Mouse (Mus musculus) lung, postnatal 36 days (tissue): Measurements from ENCODE around the gene Itga8.

Experiments used
- DNase-seq: peaks from one replicate; pipeline ENCODE4 v3.0.0; 2022; ENCODE audit warnings: mixed read lengths

Gene Itga8

DNA sequence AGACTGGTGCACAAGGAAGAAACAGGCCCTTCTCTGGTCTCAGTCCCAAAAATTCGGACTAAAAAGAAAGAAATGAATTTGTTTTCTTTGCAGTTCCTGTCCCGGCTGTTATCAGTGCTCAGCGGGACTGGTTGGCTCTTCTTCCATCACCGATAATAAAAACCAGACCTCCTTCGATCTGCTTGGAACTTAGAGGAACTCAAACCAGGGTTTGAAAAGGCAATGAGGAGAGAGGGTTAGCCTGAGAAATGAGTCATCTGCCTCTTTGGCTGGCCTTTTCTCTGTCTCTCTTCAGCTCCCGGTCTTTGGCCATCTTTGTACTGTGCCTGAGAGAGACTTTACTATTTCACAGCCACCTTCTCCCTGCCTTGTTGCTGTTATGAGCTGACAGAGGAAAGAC, 112.7 kb downstream of the Itga8 start:
- DNase-seq, result no peak

DNA sequence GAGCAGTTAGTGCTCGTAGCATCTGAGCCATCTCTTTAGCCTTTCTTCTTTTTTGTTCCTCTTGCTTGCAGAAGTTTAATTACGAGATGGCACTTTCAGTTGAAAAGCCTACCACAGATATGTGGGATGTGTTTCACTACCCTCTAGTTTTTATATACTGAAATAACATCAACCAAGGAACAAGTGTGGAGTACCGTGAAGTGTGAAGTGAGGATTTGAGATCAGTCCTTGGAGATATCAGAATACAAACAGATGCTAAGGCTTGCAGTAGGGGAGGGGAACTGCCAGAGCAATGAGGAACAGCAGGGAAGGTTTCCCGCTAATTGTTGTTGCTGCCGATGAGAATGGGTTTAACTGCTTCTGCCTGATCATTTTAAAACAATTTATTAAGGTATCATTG, 114.1 kb downstream of the Itga8 start:
- DNase-seq, result no peak

DNA sequence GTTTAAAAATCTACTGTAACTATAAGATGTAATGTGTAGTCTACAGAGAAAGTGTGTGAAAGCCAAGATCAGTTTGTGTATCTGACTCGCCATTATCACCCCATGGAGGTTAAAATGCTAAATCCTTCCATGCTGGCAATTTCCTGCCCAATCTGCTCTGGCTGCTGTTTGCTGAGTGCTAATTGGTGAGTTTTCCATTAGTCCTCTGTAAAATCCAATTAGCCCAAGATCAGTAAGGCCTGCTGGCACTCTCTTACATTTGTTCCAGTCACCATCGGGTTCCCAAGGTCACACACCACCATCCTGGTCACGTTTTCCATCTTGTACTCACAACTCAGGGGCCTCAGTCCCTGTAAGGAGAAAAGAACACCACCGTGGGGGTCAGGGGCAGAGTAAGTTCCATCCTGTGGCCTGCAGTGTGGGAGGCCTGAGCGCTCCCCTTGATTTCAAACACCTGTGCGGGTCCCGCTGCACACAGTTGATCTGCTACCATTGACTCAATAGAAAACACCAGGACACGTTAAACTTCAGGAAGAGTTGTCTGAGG, 119.2 kb downstream of the Itga8 start:
- DNase-seq, result no peak

DNA sequence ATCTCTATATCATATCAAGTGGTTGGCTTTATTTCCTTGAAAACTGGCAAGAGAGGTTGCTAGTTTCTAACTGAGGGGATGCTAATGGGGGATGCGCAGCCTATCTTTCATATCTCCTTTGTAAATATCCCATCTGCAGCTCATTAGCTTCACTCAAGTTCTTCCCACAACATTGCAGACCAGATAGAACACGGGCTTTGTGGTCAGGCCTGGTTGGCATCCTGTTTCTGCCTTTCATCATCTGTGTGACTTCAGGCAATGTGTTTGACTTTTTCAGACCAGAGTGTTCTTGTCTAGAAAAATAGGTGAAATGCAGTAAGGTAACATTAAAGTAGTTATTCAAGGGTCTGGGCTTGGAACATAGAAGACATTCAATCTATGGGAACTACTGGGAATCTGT, 121.1 kb downstream of the Itga8 start:
- no peak for DNase-seq

DNA sequence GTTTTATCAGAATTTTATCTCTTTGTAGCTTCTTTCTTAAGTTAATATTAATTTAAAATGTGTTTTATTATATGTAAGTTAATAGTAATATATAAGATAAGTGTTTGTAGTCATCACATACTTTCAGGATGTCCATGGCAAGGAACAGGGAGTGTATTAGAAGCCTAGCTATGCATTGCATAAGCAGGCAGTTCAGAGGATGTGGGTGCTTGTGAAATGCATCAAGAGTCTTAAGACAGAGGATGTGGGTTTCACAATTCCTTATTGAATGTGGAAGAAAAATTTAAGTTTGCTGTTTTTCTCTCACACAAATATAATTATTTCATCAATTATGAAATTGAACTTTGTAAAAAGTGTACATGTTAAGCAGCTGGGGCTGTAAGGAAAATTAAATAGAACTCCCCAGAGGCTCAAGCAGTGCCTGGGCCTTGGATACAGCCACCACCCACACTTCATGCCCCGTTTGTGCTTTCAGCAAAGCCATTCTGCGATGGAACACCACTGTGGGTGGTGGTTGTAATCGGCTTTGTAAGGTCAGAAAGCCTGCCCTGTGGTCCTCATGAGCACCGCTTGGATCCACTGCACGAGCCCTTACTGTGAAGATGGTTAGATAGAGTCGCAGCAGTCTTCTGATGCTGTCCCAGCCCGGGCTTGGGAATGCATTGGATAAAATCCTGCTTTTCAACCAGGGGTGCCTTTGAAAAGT, 126.8 kb downstream of the Itga8 start:
- DNase-seq, result peak; percentile 25

DNA sequence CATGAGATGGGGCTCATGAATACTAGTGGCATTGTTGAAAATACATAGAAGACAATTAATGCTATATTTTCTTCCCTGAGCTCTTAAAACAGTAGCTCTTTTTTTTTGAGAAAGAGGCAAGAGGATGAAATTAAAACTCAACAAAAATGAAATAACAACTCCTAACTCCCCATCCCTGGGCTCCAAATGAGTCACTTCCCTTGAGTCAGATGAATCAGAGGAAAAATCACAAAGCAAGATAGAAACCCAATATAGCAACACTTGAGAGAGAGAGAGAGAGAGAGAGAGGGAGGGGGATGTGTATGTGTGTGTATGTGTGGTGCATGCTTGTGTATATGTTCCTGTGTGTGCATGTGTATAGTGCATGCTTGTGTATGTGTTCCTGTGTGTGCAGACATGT, 131.5 kb downstream of the Itga8 start:
- DNase-seq, result no peak

DNA sequence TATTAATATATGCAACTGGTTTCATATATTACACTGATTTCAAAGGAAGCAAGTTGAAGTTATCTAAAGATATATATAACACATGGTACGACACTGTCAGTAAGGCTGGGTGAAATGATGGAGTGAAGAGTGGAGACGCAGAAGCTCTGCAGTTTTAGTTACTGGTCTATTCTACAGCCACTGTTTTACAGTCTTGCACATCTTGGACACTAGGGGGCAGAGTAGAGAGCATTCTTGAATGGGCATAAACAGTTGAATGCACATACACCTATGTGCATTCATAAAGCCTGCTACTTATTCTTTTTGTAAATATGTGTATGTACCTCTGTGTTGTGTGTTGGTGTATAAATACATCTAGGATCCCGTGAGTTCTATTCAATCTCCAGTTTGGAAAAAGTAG, 141.2 kb downstream of the Itga8 start:
- DNase-seq, result peak; percentile 67

DNA sequence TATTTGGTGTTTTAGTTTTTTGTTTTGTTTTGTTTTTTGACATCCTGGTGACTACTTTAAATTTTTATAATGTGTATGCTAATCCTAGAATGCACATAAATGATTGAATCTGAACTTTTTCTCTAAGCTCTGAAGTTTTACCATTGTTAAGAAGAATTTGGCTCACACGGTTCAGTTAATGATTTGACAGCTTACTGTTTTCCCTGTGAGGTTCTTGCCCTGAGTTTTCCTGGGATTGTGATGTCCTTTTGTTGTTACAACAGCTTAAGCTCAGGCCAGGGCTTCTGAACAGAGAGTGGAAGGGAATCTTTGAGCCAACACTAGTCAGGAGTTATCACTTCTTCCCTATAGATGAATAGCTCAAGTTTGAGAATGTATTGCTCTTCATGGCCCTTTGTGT, 144.7 kb downstream of the Itga8 start:
- no peak for DNase-seq

DNA sequence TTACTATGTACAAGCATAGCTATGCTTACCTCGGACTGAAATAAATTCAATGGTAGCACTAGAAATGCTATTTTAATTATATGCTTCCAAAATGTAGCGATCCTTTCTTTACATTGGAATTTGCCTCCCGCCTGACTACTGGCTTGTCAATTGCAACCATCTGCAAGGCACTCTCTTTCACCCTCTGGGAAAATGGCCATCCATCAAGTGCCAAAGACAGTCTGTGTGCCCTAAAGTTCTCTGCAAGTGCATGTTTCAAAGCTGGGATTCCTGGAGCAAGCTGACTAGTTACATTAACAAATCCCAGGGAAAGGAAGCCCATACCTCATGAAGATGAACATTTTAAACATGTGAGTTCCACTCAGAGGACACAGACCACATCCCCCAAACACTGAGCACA, 145.3 kb downstream of the Itga8 start:
- DNase-seq, result no peak

DNA sequence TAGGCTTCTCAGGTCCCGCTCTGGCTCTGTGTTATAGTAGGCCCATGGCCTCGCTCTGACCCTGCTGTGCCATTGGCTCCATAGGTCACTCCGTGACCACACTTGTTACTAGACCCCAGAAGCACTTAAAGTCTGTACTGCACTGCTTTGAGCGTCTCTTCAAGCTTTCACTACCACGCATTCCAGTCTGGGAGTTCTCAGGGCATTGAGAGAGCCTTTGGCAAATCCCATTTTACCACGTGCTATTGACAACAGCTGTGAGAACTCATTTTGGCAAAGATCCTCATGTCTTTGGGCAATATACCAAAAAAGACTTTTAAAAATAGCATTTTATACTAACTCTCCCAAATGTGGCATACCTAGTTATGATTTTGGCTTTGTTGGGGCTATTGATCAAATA, 147.0 kb downstream of the Itga8 start:
- DNase-seq, result peak; percentile 24

DNA sequence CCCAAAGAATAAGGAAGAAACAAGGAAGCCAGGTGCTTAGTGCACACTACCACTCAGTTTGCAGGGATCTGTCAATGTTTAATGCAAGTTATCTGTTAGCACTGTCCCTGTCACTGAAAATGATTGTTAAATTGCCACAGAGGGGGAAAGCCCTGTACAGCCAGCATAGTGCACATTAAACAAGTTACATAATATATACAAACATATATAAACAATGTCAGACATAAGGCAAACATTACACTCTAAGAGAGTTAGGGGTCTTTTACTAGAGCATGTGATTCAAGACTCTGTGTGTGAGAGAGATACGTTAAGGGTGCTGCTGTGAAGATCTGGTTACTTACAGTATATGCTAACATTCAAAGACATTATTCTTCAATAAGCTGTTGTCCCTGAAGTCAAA, 148.2 kb downstream of the Itga8 start:
- DNase-seq, result no peak

DNA sequence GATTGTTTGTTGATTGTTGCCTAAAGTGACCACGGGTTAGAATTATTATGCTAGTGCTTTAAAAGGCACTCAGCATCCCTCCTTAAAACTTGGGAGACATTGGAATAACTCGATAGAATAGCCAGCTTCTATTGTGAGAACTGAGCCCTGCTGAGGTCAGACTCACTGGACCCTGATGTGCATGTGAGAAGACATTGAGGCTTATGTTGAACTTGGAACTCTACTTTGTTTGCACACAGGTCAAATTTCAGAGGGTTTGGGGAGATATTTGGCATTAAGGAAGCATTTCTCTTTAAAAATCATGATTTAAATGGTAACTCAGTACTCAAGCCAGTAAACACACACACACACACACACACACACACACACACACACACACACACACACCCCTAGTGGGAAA, 153.8 kb downstream of the Itga8 start:
- no peak for DNase-seq

DNA sequence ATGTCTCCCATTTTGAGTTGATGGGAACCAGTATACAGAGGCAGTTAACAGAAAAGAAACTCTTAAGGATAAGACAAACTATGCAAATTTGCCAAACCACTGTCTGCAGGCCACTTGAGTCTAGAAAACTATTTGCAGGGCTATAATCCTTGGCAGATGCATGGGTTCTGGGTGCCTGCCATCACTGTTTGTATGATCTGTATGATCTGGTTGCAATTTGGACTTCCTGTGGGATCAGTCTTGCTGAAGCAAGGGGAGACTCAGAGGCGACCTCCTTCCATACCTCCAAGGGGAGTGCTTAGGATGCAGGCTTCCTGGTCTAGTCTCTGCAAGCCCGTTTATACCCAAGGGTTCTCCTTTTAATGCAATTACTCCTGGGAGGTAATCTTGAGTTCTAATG, 155.1 kb downstream of the Itga8 start:
- DNase-seq, result no peak

DNA sequence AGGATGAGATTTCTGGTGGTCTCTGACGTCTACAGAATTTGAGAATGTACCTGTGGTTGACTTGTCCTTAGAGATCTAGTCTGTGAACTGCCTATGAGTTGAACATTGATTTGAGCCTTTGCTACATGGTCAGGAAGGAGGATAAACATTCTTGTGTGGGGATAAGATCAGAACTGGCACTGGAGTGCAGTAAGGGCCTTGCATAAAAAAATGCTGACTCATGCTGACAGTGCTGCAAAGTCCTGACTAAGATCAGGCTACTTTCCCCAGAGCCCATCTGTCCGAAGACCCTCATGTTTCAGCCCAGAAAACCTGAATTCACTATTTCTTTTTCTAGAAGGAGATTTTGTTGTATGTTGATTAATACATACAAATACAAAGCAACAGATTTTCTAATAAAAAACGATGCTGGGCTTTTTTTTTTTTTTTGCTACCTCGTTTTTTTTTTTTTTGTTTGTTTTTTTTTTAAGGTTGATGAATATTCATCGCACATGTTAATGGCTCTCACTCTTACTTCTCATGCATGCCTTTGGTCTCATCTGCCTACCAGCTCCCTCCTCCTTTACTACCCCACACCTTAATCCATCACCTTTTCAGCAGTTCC, 162.9 kb downstream of the Itga8 start:
- no peak for DNase-seq

DNA sequence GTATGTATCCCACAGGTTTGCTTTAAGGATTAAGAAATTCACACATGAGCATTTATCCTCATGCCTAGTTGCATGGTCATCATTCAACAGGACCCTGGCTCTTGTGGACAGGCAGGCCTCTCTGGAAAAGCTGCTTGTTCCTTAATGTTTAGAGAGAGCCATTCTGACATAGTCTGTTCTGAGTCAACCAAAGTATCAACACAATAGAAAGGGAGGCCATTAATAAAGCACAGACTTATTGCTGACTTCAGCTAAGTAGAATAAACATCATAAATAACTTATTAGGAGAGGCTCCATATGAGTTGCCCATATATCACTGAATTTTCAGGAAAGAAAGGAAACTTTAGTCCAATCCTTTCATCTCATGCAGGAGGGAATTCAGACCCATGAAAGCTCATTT, 175.1 kb downstream of the Itga8 start:
- no peak for DNase-seq

DNA sequence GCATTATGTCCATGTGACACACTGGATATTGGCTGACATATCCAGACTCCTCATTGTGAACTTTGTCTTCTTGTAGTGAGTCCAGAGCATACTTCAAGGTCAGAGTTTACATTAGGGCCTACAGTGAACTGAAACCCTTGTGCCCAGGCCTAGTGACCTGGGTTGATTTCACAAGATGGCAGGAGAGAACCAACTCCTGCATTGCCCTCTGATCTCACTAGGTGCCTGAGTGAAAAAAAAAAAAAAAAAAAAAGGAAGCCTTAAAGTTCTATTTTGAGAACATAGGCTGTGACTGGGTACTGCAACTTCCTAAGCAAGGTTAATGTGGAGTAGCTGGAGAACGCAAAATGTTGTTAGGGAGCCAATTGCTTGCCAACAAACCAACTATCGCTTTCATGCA, 186.2 kb downstream of the Itga8 start:
- no peak for DNase-seq

DNA sequence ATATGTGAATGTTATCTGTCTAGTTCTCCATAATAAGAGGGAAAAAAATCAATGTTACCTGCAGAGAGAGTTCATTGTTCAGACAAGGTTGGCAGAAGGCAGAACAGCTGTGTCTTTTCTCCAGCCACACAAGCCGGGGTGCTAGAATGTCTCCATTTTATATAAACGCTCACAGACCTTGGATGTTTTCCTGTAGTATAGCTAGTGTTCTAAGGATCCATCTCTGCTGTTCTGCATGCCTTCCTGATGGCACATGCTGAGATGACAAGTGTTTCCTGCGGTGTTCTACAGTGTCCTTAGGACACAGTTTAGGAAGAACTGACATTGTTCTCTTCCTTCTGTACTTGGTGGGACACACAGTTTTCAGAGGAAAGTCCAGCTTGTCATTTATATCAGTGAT, 192.4 kb downstream of the Itga8 start:
- DNase-seq, result peak; percentile 24

DNA sequence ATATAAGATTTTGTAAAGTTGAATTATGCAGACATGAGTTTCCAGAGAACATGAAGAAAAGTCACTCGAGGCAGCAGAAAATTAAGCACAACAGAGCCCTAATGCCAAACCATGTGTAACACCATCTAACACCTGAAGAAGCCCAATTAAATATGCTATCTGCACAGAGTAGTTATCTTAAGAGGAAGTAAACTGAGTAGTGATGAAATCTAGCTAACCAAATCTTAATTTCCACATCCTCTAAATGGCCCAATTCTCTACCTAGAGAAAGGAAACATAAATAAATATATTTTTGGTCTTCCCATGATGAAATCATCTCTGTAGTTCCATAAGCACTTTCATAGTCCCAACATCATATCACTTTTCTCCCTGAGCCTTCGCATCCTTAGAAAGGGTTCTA, 193.4 kb downstream of the Itga8 start:
- DNase-seq, result no peak

DNA sequence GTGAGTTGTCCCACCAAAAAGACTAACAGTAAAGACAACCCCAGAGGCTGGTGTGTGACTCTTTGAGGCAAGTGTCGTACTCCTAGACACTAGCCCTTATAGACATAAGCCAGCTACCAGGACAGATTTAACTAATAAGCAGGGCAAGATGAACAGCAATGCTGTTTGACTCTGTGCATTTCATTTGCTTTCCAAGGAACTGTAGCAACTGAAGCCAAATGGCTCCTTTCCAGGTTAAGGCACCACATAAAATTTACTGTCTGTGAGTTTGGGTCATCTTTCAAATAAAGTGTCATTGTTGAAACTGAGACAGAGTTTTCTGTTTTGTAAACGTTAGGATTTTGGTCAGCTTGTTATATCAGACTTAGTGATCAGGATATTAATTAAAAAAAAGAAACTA, 194.5 kb downstream of the Itga8 start:
- no peak for DNase-seq

DNA sequence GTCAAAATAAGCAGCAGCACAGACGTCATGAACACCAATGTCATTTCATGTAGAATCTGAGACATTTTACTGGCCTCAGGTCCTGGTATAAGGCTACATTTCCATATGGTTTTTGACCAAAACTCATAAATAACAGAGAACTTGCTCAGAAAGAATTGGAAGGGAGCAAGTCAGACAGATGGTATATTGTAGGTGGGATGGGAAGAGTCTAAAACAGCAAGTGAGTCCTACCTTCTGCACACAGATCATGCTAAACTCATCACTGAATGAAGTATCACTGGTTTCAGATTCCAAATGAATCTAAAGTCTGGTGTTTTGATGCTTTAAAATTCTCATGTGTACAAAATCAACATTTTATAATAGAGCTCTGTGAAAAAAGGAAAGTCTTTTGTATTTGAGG, 198.5 kb downstream of the Itga8 start:
- no peak for DNase-seq

DNA sequence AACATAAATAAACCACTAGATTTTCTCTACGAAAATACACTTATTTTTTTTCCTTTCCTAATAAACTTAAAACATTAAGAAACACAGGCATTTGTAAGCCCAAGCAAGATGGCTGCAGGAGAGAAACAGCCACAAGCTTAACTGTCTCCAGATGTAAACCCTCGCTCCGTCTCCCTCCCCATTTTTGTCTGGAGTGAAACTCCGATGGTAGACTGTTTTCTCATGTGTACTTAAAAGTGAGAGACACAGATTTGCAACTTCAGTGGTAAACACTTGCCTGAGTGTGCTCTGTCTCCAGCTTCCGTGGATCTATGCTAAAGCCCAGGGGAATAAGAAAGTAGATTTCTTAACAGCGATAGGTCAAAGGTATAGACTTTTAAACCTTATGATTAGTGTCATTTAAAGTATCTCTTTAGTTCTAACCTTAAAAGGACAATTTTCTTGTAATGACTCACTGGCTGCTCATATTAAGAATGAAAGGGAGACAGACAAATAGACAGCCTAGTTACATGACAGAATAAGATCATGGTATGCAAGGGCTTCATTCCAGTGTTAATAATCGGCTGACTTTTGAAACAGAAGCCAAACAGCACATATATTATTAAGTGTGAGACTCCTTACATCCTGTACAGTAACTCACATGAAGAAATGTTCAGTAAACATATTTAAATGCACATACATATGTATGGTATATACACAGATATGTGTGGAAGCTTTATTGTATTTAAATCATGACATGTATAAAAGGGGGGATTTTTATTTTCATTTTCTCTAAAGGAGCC, 209.3 kb downstream of the Itga8 start:
- DNase-seq, result no peak

DNA sequence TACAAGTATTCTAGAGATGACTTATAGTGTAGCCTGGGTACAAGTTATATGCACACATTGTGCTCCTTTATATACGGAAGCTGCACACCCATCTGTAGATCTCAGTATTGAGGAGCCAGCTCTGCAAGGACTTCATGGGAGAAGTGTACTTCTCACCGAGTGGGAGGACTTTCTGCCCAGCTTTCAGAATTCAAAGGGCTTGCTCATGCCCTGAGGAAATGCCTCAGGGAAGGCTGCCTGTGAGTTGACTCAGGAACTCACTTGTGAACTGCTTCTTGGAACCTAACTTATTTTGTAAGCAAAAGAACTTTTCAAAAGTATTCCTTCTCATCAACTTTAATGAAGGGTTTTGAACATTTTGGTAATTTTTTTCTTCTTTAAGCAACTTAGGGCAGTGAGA, 210.7 kb downstream of the Itga8 start:
- DNase-seq, result no peak

DNA sequence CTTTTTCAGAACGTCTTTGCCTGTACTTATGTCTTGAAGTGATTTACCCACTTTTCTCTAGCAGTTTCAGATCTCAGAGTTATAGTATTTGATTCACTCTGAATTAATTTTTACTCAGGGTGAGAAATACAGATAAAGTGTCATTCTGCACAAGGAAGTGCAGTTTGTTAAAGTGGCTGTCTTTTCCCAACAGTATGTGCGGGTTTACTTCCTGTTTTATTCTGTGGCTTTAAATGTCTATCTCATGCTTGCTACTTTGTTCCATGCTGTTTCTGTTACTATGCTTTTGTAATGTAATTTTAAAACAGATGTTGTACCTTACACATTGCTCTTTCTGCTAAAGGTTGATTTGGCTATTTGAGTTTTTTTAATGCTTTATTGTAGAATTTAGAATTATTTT, 216.2 kb downstream of the Itga8 start:
- no peak for DNase-seq

DNA sequence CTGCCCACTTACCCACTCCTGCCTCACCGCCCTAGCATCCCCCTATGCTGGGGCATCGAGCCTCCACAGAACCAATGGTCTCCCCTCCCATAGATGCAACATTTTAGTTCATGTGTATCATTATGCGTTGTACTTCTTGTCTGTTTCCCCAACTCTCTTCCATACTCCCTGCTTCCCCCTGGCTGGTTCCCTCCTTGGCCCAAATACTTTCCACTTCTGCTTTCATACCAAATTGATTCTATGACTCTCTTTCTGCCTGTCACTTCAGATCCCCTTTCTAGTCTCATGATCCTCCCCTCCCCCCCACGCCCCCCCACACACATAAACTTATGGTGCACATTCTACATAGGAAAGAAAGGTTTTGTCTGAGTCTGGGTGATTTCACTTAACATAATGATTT, 217.4 kb downstream of the Itga8 start:
- DNase-seq, result no peak
